Mouse (Mus musculus): Measurements from ENCODE around the gene Clptm1l.

Gene Clptm1l

GRCm38 (mm10) chr13:73660163-73660695 lies 56.4 kb downstream of the Clptm1l start:
- DNase-seq, result no peak
